Mouse (Mus musculus): ENCODE measurements around the gene Patz1.

The Patz1 gene

GRCm38 (mm10) chr11:3330991-3331750 lies 42.5 kb downstream of the Patz1 start:
- DNase-seq = no peak

GRCm38 (mm10) chr11:3331756-3332642 lies 43.3 kb downstream of the Patz1 start:
- peak; percentile 95 for DNase-seq

GRCm38 (mm10) chr11:3333111-3333695 lies 44.5 kb downstream of the Patz1 start:
- no peak for DNase-seq

- no peak for DNase-seq
Observed at GRCm38 (mm10) chr11:3334141-3334710, 45.6 kb downstream of the Patz1 start.

- peak; percentile 69 for DNase-seq
Observed at GRCm38 (mm10) chr11:3334711-3335316, 46.1 kb downstream of the Patz1 start.

GRCm38 (mm10) chr11:3335651-3336216 lies 47.1 kb downstream of the Patz1 start:
- peak; percentile 80 for DNase-seq

- DNase-seq = no peak
Observed at GRCm38 (mm10) chr11:3336602-3337001, 47.9 kb downstream of the Patz1 start.

- DNase-seq = no peak
Observed at GRCm38 (mm10) chr11:3337173-3337955, 48.7 kb downstream of the Patz1 start.

GRCm38 (mm10) chr11:3337961-3338360 lies 49.3 kb downstream of the Patz1 start:
- DNase-seq = no peak

- no peak for DNase-seq
Observed at GRCm38 (mm10) chr11:3341476-3341875, 52.8 kb downstream of the Patz1 start.

GRCm38 (mm10) chr11:3344916-3345315 lies 56.2 kb downstream of the Patz1 start:
- no peak for DNase-seq

GRCm38 (mm10) chr11:3346351-3346750 lies 57.7 kb downstream of the Patz1 start:
- no peak for DNase-seq

GRCm38 (mm10) chr11:3347091-3347834 lies 58.6 kb downstream of the Patz1 start:
- peak; percentile 85 for DNase-seq

- DNase-seq = no peak
Observed at GRCm38 (mm10) chr11:3347835-3348195, 59.1 kb downstream of the Patz1 start.

- DNase-seq = no peak
Observed at GRCm38 (mm10) chr11:3348576-3349342, 60.1 kb downstream of the Patz1 start.

- DNase-seq = no peak
Observed at GRCm38 (mm10) chr11:3349343-3349695, 60.6 kb downstream of the Patz1 start.

- DNase-seq = no peak
Observed at GRCm38 (mm10) chr11:3352131-3352530, 63.5 kb downstream of the Patz1 start.

- DNase-seq = peak; percentile 65
Observed at GRCm38 (mm10) chr11:3352990-3353585, 64.4 kb downstream of the Patz1 start.

Data from thymus, postnatal 25 days (tissue).